Mouse (Mus musculus) liver, adult 2 months (tissue): ENCODE results near the gene Sox5.

Source experiments
- CTCF ChIP-seq: fragments of 200-500 bp; IDR thresholded peaks from 2 replicates; pipeline ENCODE4 v1.5.1; 2011; ENCODE audit warnings: low read depth, low read length, control low read depth
- POLR2A ChIP-seq: fragments of 200-500 bp; IDR thresholded peaks from 2 replicates; pipeline ENCODE4 v1.6.1; 2011; ENCODE audit warnings: low read length, control low read depth; ENCODE audit not compliant: insufficient read depth; ENCODE audit errors: extremely low read depth

GRCm38 (mm10) chr6:144673906-144674305, 107.9 kb downstream of the Sox5 start:
- TF ChIP-seq CTCF (no peak), POLR2A (no peak)
